Mouse (Mus musculus): Measurements from ENCODE around the gene Lce1i.
"Not testable (repeated sequence)": the region's sequence is repeated elsewhere in the genome, so short reads cannot be mapped to it uniquely, and the experiment has no call there.

The Lce1i gene

GRCm38 (mm10) chr3:92778799-92779198 is at the start of gene Lce1i:
Gene Lce1i (minus strand): TSS chr3:92778899.
- DNase-seq (ENCODE audit: low spot score): no peak

GRCm38 (mm10) chr3:92827108-92827507 is 48.4 kb upstream of the Lce1i start, which contains the start of gene Kprp:
Gene Kprp (minus strand): TSS chr3:92827247.
- DNase-seq (ENCODE audit: low spot score): no peak

- no peak for DNase-seq (ENCODE audit: low spot score)
Measured at GRCm38 (mm10) chr3:92825808-92826207, 47.1 kb upstream of the Lce1i start.

- not testable (repeated sequence) for DNase-seq (ENCODE audit: low spot score)
Measured at GRCm38 (mm10) chr3:92816036-92816435, 37.3 kb upstream of the Lce1i start.

GRCm38 (mm10) chr3:92815581-92815980 is 36.9 kb upstream of the Lce1i start:
- no peak for DNase-seq (ENCODE audit: low spot score)

- DNase-seq (ENCODE audit: low spot score): no peak
Measured at GRCm38 (mm10) chr3:92807791-92808190, 29.1 kb upstream of the Lce1i start, which contains the start of gene Lce1k. Gene Lce1k (minus strand): TSS chr3:92807891.

- DNase-seq (ENCODE audit: low spot score): no peak
Measured at GRCm38 (mm10) chr3:92790414-92790813, 11.7 kb upstream of the Lce1i start, which contains the start of gene Lce1j. Gene Lce1j (minus strand): TSS chr3:92790514.

- peak; percentile 22 for DNase-seq (ENCODE audit: low spot score)
Measured at GRCm38 (mm10) chr3:92771573-92771972, 7.1 kb downstream of the Lce1i start.

- DNase-seq (ENCODE audit: low spot score): no peak
Measured at GRCm38 (mm10) chr3:92764965-92765364, 13.7 kb downstream of the Lce1i start, which contains the start of gene Lce1h. Gene Lce1h (minus strand): TSS chr3:92765065.

- DNase-seq (ENCODE audit: low spot score): no peak
Measured at GRCm38 (mm10) chr3:92753197-92753596, 25.5 kb downstream of the Lce1i start.

- no peak for DNase-seq (ENCODE audit: low spot score)
Measured at GRCm38 (mm10) chr3:92752238-92752637, 26.5 kb downstream of the Lce1i start, which contains the start of gene Lce1g. Gene Lce1g (minus strand): TSS chr3:92752338.

- DNase-seq (ENCODE audit: low spot score): no peak
Measured at GRCm38 (mm10) chr3:92738996-92739395, 39.7 kb downstream of the Lce1i start, which contains the start of gene Gm38119. Gene Gm38119 (minus strand): TSS chr3:92739096.

All from embryo, embryonic 10 days (tissue).